In genomic region chr3:69897917-69898594, GRCm38 (mm10) we compare ENCODE assay signal across 9 mouse cellular contexts. TPM values are rescaled to one million over a fixed set of nuclear protein-coding genes. Genes with fewer than 3 reads are reported as not detected.
DNase-seq lines count a peak whose midpoint lies in the region; ATAC-seq and TF ChIP-seq lines count a peak whose summit lies in the region.
"Had no signal": no experiment of that assay in that cellular context is flagged by ENCODE, and none has a peak within 500 bp of the region (broad histone marks: within the 10 kb centered on the region; RNA-seq: fewer than 3 reads in every experiment).

No protein-coding gene starts in this region.

- 82% methylated on average over 7 of the region's 8 CpGs for WGBS in midbrain, embryonic 13.5 days
- WGBS in midbrain, embryonic 15.5 days: 80% methylated on average over 7 of the region's 8 CpGs

- H3K36me3 ChIP-seq in midbrain, embryonic 13.5 days: no peaks in the 10 kb centered on the region
- no peaks in the 10 kb centered on the region for H3K36me3 ChIP-seq in midbrain, embryonic 15.5 days (replicated peaks)

- no peaks in the 10 kb centered on the region for H3K27me3 ChIP-seq in midbrain, embryonic 13.5 days
- H3K27me3 ChIP-seq in midbrain, embryonic 15.5 days (replicated peaks): no peaks in the 10 kb centered on the region
- H3K27me3 ChIP-seq: megakaryocyte, embryonic 14.5 days had no signal

- no peak overlapping the region for H3K4me2 ChIP-seq in midbrain, embryonic 13.5 days (replicated peaks)
- H3K4me2 ChIP-seq in midbrain, embryonic 15.5 days: no peak overlapping the region

- TF ChIP-seq CTCF in gastrocnemius, adult 2 months (IDR thresholded peaks at IDR 0.05): peak; percentile 56

- no peak overlapping the region for H3K4me3 ChIP-seq in gastrocnemius, adult 2 months
- no peak overlapping the region for H3K4me3 ChIP-seq in midbrain, embryonic 13.5 days (replicated peaks)
- H3K4me3 ChIP-seq in midbrain, embryonic 15.5 days: no peak overlapping the region
- H3K4me3 ChIP-seq: megakaryocyte, embryonic 14.5 days had no signal

- no peak overlapping the region for H3K9ac ChIP-seq in midbrain, embryonic 13.5 days (replicated peaks)
- no peak overlapping the region for H3K9ac ChIP-seq in midbrain, embryonic 15.5 days

- ATAC-seq in midbrain, embryonic 13.5 days: 0 out of 2 replicates have a peak, but pooled peaks have one; percentile 58
- no peak for ATAC-seq in midbrain, embryonic 15.5 days (replicated peaks)
- no peak for ATAC-seq in megakaryocyte-erythroid progenitor cell, adult 5-6 weeks (replicated peaks; ENCODE audit: low FRiP score, low TSS enrichment, poor library complexity, severe bottlenecking)

- H3K27ac ChIP-seq in gastrocnemius, adult 2 months: no peak overlapping the region
- H3K27ac ChIP-seq in midbrain, embryonic 13.5 days: no peak overlapping the region
- no peak overlapping the region for H3K27ac ChIP-seq in midbrain, embryonic 15.5 days

- H3K9me3 ChIP-seq in midbrain, embryonic 13.5 days: no peaks in the 10 kb centered on the region
- no peaks in the 10 kb centered on the region for H3K9me3 ChIP-seq in midbrain, embryonic 15.5 days
- H3K9me3 ChIP-seq: megakaryocyte, embryonic 14.5 days had no signal

- no peak for DNase-seq in gastrocnemius, adult 2 months
- no peak for DNase-seq in gastrocnemius, postnatal 14 days
- DNase-seq in cerebellum, adult 9-11 months: peak; percentile 44
- DNase-seq in lung, postnatal 25 days (ENCODE audit: low spot score): peak; percentile 24
- no peak for DNase-seq in c-Kit-positive CD71-positive TER-119-positive erythroid progenitor cells, embryonic 14.5 days (ENCODE audit: low spot score)

- intact Hi-C loops in gastrocnemius, adult 2 months (cut with DNase I): no loop called here
- intact Hi-C loops in gastrocnemius, postnatal 14 days (cut with DNase I; ENCODE audit: low total_unique reads): no loop called here

- H3K4me1 ChIP-seq in midbrain, embryonic 13.5 days (replicated peaks): no peaks in the 10 kb centered on the region
- no peaks in the 10 kb centered on the region for H3K4me1 ChIP-seq in midbrain, embryonic 15.5 days
- H3K4me1 ChIP-seq: megakaryocyte, embryonic 14.5 days had no signal

RNA-seq across cellular contexts. Expression of gene Sptssb, which starts 38.3 kb away (rescaled TPM):
- total RNA-seq in gastrocnemius, adult 2 months (2021): not detected
- total RNA-seq in gastrocnemius, postnatal 14 days (2021): not detected
- 0.19 and 0.26 TPM in 2 replicates for polyA plus RNA-seq in midbrain, embryonic 13.5 days (2015; fragmentation: Nextera tagmentation; extraction: Ambion mirVana)
- polyA plus RNA-seq in midbrain, embryonic 15.5 days (2015; fragmentation: Nextera tagmentation; extraction: Ambion mirVana): 0.45 and 0.59 TPM in 2 replicates
- total RNA-seq in megakaryocyte-erythroid progenitor cell, adult 5-6 weeks (2014; fragmentation: Nextera tagmentation): not detected in 2 replicates
- not detected in 2 replicates for total RNA-seq in megakaryocyte-erythroid progenitor cell, adult 5-6 weeks (2017)

Comparison
In these comparisons a context has a peak if more than half of its experiments do, and no peak if none do; other contexts are left out.
1. DNase-seq: peak in cerebellum, adult 9-11 months (single experiment) and lung, postnatal 25 days (single experiment); none in gastrocnemius, adult 2 months (single experiment), gastrocnemius, postnatal 14 days (single experiment) and c-Kit-positive CD71-positive TER-119-positive erythroid progenitor cells, embryonic 14.5 days (single experiment).